Mouse (Mus musculus) kidney, postnatal 25 days (tissue): ENCODE data around the gene 1700034J05Rik.

ENCODE experiments used
- DNase-seq, 2 experiments: peaks; one replicate each; pipeline ENCODE4 v3.0.0; 2021; ENCODE audit warnings: mixed read lengths in 2 of 2

The 1700034J05Rik gene

DNA sequence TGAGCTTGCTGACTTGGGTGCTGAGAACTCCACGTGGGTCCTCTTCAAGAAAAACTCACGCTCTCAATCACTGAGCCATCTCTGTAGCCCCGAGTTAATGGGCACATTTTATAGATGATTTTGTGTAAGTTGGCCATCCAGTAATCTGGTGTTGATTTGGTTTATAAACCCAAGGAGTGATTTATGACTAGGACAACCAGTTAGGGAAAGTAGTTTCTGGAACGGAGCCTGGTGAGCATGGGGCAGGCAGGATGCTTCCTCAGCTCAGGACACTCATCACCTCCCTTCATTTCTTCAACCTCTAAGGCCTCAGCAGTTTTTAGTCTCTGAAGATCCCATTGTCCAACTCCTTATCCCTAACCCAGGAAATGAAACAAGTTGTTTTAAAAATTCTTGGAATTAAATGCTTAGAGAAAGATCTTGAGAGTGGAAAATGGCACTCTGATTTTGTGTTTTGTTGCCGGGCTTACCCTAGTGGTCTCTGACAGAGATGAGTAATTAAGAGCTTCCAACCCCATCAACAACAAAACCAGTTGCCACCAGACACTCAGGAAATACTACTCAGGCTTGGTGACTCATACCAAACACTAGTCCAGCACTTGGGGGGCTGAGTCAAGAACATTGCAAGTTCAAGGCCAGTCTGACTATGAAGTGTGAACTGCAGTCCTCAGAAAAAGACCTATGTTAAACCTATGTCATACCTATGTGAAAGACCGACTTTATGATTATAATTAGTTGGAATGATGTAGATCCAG, 9.4 kb upstream of the 1700034J05Rik start:
- no peak for DNase-seq

GRCm38 (mm10) chr6:146961832-146962481, 7.7 kb upstream of the 1700034J05Rik start:
- DNase-seq = no peak

GRCm38 (mm10) chr6:146960956-146961355, 6.7 kb upstream of the 1700034J05Rik start:
- no peak for DNase-seq

GRCm38 (mm10) chr6:146959908-146960680, 5.9 kb upstream of the 1700034J05Rik start:
- DNase-seq = peak; percentile 39 to 55

GRCm38 (mm10) chr6:146958694-146959093, 4.5 kb upstream of the 1700034J05Rik start:
- DNase-seq = no peak

DNA sequence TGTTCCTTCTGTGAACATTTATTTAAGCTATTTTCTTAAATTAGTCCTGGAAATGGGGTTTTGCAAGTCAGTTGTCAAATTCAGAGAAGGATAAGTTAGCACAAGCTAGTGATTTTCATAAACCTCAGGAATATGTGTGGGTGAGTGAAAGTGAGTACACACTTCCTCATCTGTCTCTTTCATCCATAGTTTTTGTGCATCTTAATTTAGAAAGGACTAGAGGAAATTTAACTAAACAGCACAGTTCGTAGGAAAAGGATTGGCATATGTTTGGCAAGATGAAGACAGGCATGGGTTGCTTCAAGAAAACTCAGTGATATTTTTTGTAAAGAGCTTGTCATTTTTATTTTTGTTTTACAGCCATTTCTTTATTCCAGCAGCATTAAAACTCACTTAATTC, 2.7 kb upstream of the 1700034J05Rik start:
- DNase-seq = no peak

- DNase-seq = no peak
Observed at GRCm38 (mm10) chr6:146955896-146956295, 1.7 kb upstream of the 1700034J05Rik start.

DNA sequence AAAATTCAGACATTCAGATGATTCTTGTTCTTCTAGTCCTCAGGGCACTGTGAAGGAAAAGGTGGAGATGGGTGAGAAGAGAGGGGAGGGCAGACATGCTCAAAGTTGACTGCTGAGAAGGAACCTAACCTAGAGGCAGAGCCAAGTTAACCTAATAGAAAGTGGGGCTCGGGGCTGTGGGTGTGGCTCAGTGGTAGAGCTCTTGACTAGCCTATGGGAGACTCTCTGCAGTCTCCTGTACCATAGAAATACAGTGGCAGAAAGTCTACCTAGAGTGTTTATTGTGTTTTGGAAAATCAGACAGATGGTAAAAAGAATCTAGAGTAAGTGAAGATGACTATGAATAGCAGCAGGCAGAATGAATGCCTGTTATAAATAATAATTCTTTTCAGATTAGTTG, 1.3 kb upstream of the 1700034J05Rik start:
- DNase-seq = no peak

DNA sequence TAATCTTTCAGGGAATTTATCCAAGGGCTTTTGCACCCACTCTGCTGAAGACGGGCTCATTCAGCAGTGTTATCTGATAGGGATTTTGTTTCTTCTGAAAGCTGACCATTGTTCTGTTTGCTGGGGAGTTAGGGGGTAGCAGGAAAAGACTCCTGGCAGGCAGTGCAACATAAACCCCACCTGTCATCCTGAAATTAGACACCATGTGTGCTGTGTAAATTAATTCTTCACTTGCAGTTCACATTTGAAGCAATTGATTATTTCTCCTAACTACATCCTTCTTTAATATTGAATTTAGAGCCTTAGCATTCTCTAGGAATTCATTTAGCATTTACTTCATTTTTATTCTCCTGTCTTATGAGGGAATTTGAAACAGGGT, 3.8 kb downstream of the 1700034J05Rik start:
- DNase-seq = no peak

DNA sequence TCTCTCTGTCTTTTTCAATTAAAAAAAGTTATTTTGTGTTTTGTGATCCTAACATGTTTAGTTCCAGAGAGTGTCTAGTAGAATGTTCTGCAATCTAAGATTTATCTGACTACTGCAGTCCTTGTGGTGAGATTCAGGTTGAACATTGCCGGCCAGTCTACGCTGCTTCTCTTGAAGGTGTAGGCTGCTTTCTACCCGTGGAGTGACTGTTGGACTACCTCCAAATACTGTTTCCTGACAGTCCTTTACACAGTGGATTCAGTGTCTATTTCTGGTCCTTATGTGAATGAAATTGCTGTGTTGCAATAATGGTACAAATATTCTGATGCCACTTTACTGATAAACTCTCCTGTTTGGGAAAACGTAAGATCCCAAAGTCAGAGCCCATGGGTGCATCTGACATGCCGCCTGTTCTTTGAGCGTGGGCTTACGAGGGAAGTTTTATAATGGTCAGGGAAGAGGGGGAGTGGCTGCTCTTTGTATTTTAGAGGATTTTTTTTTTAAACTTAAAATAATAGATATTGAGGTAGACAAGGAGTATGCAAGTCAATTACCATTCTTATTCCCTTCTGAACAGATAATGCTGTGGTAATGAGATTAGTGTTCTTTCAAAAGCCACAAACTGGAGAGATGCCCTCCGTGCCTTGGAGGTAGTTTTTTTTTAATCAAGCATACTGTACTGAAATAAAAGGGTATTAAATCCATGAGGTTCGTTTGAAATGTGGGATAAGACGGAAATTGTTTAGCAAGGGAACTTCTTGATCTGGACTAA, 4.4 kb downstream of the 1700034J05Rik start:
- DNase-seq = no peak

DNA sequence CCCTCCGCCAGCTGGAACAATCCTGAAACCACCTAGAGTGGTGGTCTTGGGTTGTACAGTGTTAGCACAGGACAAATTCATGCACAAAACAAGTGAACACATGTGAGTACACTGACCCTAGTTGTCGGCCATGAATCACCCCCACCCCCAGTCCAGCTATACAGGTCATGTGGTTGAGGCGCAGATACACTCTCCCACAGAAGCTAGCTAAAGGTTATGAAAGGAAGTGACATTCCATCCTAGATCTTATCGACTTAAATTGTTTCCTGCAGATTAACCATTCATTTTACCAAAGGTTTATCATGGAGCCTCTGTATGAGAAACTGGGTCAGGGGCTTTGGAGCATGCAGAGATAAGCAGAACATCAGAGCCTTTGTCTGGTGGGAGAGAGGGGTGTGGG, 7.0 kb downstream of the 1700034J05Rik start:
- DNase-seq = no peak

GRCm38 (mm10) chr6:146946327-146947029, 7.7 kb downstream of the 1700034J05Rik start:
- DNase-seq = peak in 1 of 2 experiments; percentile 63

DNA sequence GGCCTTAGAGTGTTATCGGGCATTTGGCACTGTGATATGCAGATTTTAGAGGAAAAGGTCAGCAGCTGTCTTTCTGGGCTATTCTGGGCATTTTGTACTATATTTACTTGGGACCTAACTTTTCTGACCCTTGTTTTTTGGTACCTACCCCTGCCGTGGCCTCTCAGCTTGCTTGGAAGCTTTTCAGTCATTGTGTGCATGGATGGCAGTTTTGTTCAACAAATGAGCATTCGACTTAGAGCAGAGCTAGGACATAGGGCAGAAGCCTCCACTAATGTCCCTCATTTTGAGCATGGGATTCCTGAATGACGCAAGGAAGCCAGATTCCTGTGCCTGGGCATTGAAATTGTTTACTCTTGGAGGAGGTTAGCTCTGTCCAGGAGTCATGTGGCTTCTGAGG, 9.4 kb downstream of the 1700034J05Rik start:
- no peak for DNase-seq

GRCm38 (mm10) chr6:146944009-146944408, 10.2 kb downstream of the 1700034J05Rik start:
- no peak for DNase-seq

DNA sequence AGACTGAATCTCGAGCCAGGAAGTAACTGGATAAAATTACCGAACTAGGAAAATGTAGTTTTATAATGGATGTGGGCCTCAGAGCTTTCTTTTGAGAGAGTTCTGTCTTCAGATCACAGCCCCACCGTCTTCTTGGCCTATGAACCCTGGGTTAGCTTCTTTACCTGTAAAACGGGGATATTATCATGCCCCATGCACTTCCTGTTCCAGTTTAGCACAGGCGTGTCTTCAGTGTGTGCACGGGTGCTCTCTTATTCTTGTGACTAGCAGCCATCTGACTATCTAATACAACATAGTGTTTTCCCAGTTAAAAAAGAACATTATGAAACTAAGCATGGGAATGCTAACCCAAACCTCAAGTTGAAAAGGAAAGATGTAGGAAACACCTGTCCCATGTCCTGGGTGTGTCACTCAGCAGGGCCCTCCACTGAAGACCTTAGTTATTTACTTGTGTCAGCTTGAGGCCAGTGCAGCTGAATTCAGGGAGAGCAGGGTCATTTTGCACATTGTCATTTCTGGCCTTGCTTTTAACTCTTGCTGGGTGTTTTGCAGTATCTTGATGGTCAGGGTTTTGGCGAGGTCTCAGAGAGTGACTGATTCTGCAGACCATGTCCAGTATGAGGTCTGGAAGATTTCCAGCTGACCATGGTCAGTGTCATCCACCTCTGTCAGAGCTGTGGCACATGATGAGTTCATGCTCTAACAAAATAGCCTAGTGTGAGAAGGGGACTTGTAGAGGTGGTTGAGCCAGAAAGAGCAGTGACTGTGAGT, 12.5 kb downstream of the 1700034J05Rik start:
- no peak for DNase-seq

DNA sequence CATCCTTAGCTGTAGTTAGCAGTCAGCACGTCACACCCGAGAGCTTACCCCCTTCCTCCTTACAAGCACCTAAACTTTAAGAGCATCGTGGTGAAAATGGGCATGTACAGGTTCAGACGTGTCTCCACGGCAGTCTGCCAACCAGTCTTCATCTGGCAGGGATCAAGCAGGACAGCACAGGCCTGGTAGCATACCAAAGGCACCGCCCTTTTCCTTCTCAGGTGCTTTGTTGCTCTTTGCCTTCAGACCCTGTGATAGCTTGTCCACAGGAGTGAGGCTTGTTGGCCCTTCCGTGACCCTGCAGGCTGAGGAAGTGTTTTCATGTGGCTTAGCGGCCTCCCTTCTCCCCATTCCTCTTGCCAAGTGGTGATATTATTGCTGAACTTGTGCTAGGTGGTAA, 15.2 kb downstream of the 1700034J05Rik start:
- DNase-seq = peak; percentile 47 to 65

- peak; percentile 63 to 72 for DNase-seq
Observed at GRCm38 (mm10) chr6:146935957-146936356, 18.3 kb downstream of the 1700034J05Rik start.

GRCm38 (mm10) chr6:146933123-146933522, 21.1 kb downstream of the 1700034J05Rik start:
- peak; percentile 55 to 72 for DNase-seq

DNA sequence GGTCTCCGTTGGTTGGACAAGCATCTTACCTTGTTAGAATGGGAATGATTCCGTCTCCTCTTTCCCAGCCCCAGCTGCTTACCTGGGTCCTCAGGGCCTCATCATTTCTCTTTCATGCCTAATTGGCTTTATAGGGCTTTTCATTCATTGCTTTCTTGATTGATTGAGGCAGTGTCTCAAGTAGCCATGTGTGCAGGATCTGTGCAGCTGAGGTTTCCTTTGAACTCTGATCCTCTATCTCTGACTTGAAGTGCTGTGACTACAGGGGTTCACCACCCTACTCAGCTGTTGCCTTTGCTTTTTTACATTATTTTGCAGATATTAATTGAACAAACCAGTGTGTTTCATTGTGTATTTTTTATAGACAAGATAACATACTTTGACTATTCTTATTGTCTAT, 25.2 kb downstream of the 1700034J05Rik start:
- no peak for DNase-seq

GRCm38 (mm10) chr6:146928108-146928507, 26.1 kb downstream of the 1700034J05Rik start:
- no peak for DNase-seq

DNA sequence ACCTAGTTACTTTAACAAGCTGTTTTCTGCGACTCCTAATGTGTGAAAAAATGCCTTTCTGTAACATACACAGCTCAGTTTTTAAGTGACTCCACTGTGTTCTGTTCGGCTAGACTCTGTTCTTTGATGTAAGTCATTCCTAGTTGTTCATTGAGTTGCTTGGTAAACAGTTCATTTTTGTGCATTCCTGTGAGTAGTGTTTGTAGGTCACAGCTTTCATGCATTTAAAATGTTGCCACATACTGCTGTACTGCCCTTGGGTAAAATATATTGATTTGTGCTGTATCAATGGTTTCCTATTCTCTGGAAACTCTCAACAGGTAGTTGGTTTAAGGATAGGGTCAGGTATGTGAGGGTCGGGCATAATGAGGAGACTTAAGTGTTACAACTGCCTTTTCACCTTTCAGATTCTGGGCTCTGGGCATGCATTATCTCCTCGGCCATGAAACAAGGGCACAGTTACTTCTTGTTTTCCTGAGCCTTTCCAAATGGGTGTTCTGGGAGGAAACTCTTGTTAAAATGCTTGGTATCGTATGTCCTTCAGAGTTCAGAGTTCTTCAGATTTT, 27.7 kb downstream of the 1700034J05Rik start:
- no peak for DNase-seq
